8 mouse cellular contexts compared by ENCODE assay signal in genomic region chr1:170845448-170846307, GRCm38 (mm10). TPM values are rescaled to one million over a fixed set of nuclear protein-coding genes. Genes with fewer than 3 reads are reported as not detected.
DNase-seq lines count a peak whose midpoint lies in the region; ATAC-seq and TF ChIP-seq lines count a peak whose summit lies in the region.

No protein-coding gene starts in this region.

- TF ChIP-seq CTCF in stomach, postnatal 0 days (IDR thresholded peaks at IDR 0.05; ENCODE audit: low read depth), result no peak
- no peak for TF ChIP-seq CTCF in small intestine, adult 2 months (IDR thresholded peaks at IDR 0.05; ENCODE audit: extremely low read depth, insufficient read length, insufficient replicate concordance, low read depth, low read length)

- peak overlapping the region; percentile 53; the same call in 1 of the 2 replicates for H3K27ac ChIP-seq in embryonic facial prominence, embryonic 13.5 days
- H3K27ac ChIP-seq in embryonic facial prominence, embryonic 10.5 days (replicated peaks), result no peak overlapping the region
- no peak overlapping the region for H3K27ac ChIP-seq in stomach, embryonic 15.5 days
- H3K27ac ChIP-seq in stomach, postnatal 0 days (replicated peaks), result no peak overlapping the region
- peak overlapping the region; percentile 71 for H3K27ac ChIP-seq in small intestine, adult 2 months (ENCODE audit: insufficient read depth, low read depth, low read length)
- H3K27ac ChIP-seq in midbrain, embryonic 16.5 days (ENCODE audit: low read length), result no peak overlapping the region

- H3K4me2 ChIP-seq in embryonic facial prominence, embryonic 13.5 days, result no peak overlapping the region
- H3K4me2 ChIP-seq in stomach, embryonic 15.5 days, result no peak overlapping the region
- H3K4me2 ChIP-seq in stomach, postnatal 0 days (replicated peaks; ENCODE audit: low read depth), result no peak overlapping the region
- no peak overlapping the region for H3K4me2 ChIP-seq in midbrain, embryonic 16.5 days (ENCODE audit: low read length)

- H3K4me3 ChIP-seq in embryonic facial prominence, embryonic 13.5 days, result no peak overlapping the region
- no peak overlapping the region for H3K4me3 ChIP-seq in embryonic facial prominence, embryonic 10.5 days
- H3K4me3 ChIP-seq in stomach, embryonic 15.5 days (replicated peaks), result no peak overlapping the region
- no peak overlapping the region for H3K4me3 ChIP-seq in stomach, postnatal 0 days (ENCODE audit: low read depth, low read length)
- peak overlapping the region; percentile 28; the same call in 1 of the 2 replicates for H3K4me3 ChIP-seq in small intestine, adult 2 months (ENCODE audit: low read depth, low read length)
- H3K4me3 ChIP-seq in midbrain, embryonic 16.5 days (ENCODE audit: low read depth, low read length), result no peak overlapping the region

- no peaks in the 10 kb centered on the region for H3K27me3 ChIP-seq in embryonic facial prominence, embryonic 13.5 days
- H3K27me3 ChIP-seq in embryonic facial prominence, embryonic 10.5 days (replicated peaks; ENCODE audit: low read depth, poor library complexity, severe bottlenecking), result no peaks in the 10 kb centered on the region
- H3K27me3 ChIP-seq in stomach, embryonic 15.5 days (replicated peaks), result no peaks in the 10 kb centered on the region
- H3K27me3 ChIP-seq in stomach, postnatal 0 days (ENCODE audit: control insufficient read depth, insufficient read depth, low read length), result no peaks in the 10 kb centered on the region
- no peaks in the 10 kb centered on the region for H3K27me3 ChIP-seq in small intestine, adult 2 months (ENCODE audit: control insufficient read depth, insufficient read depth, low read length)
- H3K27me3 ChIP-seq in midbrain, embryonic 16.5 days (ENCODE audit: control insufficient read depth, insufficient read depth, low read depth, low read length), result no peaks in the 10 kb centered on the region

- no peak for TF ChIP-seq POLR2A in small intestine, adult 2 months (IDR thresholded peaks at IDR 0.05; ENCODE audit: low read depth, low read length)

- DNase-seq in embryonic facial prominence, embryonic 10.5 days (ENCODE audit: low spot score), result no peak
- no peak for DNase-seq in stomach, postnatal 0 days (ENCODE audit: low spot score)
- peak; percentile 19 to 32 for DNase-seq in heart, postnatal 14 days
- DNase-seq in layer of hippocampus, adult 9-11 months, result no peak

- H3K36me3 ChIP-seq in embryonic facial prominence, embryonic 13.5 days, result peaks cover 18% of the 10 kb centered on the region
- H3K36me3 ChIP-seq in embryonic facial prominence, embryonic 10.5 days (replicated peaks), result peaks cover 18% of the 10 kb centered on the region
- H3K36me3 ChIP-seq in stomach, embryonic 15.5 days, result 0 out of 2 replicates have a peak, but pooled peaks cover 3% of the 10 kb centered on the region
- peaks cover 4% of the 10 kb centered on the region; the same call in 1 of the 2 replicates for H3K36me3 ChIP-seq in stomach, postnatal 0 days (ENCODE audit: control insufficient read depth, insufficient read depth, low read length)
- peaks cover 43% of the 10 kb centered on the region for H3K36me3 ChIP-seq in small intestine, adult 2 months (ENCODE audit: control insufficient read depth, insufficient read depth, low read length)
- peaks cover 4% of the 10 kb centered on the region for H3K36me3 ChIP-seq in midbrain, embryonic 16.5 days (ENCODE audit: control insufficient read depth, insufficient read depth, low read length)

- no peak for ATAC-seq in embryonic facial prominence, embryonic 13.5 days (ENCODE audit: insufficient number of reproducible peaks, insufficient read depth, low FRiP score, low TSS enrichment, low read depth)
- peak; percentile 47; the same call in 1 of the 2 replicates for ATAC-seq in stomach, embryonic 15.5 days (ENCODE audit: insufficient read depth, low FRiP score, low read depth)
- ATAC-seq in stomach, postnatal 0 days (ENCODE audit: low FRiP score, low TSS enrichment), result no peak
- no peak for ATAC-seq in midbrain, embryonic 16.5 days

- no peak for TF ChIP-seq EP300 in stomach, postnatal 0 days (optimal IDR thresholded peaks at IDR 0.05)

- H3K9ac ChIP-seq in embryonic facial prominence, embryonic 13.5 days, result 0 out of 2 replicates have a peak overlapping the region, but pooled peaks have one; percentile 23
- no peak overlapping the region for H3K9ac ChIP-seq in stomach, embryonic 15.5 days
- no peak overlapping the region for H3K9ac ChIP-seq in stomach, postnatal 0 days (ENCODE audit: low read length)
- H3K9ac ChIP-seq in midbrain, embryonic 16.5 days (ENCODE audit: low read depth, low read length), result no peak overlapping the region

- WGBS in embryonic facial prominence, embryonic 13.5 days, result 32% methylated on average over 10 of the region's 10 CpGs
- WGBS in embryonic facial prominence, embryonic 10.5 days, result 47% methylated on average over 10 of the region's 10 CpGs
- 46% methylated on average over 10 of the region's 10 CpGs for WGBS in stomach, embryonic 15.5 days
- WGBS in stomach, postnatal 0 days, result 49% methylated on average over 10 of the region's 10 CpGs
- 71% methylated on average over 10 of the region's 10 CpGs for WGBS in small intestine, adult 2 months
- 43% methylated on average over 10 of the region's 10 CpGs for WGBS in midbrain, embryonic 16.5 days

- H3K4me1 ChIP-seq in embryonic facial prominence, embryonic 13.5 days, result 0 out of 2 replicates have a peak, but pooled peaks cover 2% of the 10 kb centered on the region
- H3K4me1 ChIP-seq in embryonic facial prominence, embryonic 10.5 days, result peaks cover under 1% of the 10 kb centered on the region; the same call in 1 of the 2 replicates
- H3K4me1 ChIP-seq in stomach, embryonic 15.5 days, result no peaks in the 10 kb centered on the region
- no peaks in the 10 kb centered on the region for H3K4me1 ChIP-seq in stomach, postnatal 0 days (replicated peaks; ENCODE audit: control insufficient read depth, insufficient read depth)
- H3K4me1 ChIP-seq in small intestine, adult 2 months (ENCODE audit: control insufficient read depth, insufficient read depth, insufficient read length, low read length), result no peaks in the 10 kb centered on the region
- no peaks in the 10 kb centered on the region for H3K4me1 ChIP-seq in midbrain, embryonic 16.5 days (ENCODE audit: control insufficient read depth, insufficient read depth, low read length)

- H3K9me3 ChIP-seq in embryonic facial prominence, embryonic 13.5 days, result no peaks in the 10 kb centered on the region
- H3K9me3 ChIP-seq in embryonic facial prominence, embryonic 10.5 days, result no peaks in the 10 kb centered on the region
- H3K9me3 ChIP-seq in stomach, embryonic 15.5 days, result no peaks in the 10 kb centered on the region
- no peaks in the 10 kb centered on the region for H3K9me3 ChIP-seq in stomach, postnatal 0 days (ENCODE audit: control insufficient read depth, low read length)
- H3K9me3 ChIP-seq in midbrain, embryonic 16.5 days (replicated peaks; ENCODE audit: control insufficient read depth, low read length, poor library complexity, severe bottlenecking), result no peaks in the 10 kb centered on the region

- intact Hi-C loops in heart, postnatal 14 days (cut with DNase I), result no loop called here

RNA-seq across cellular contexts. Expression of gene Atf6, which starts 21.9 kb away (rescaled TPM):
- polyA plus RNA-seq in embryonic facial prominence, embryonic 13.5 days (2015; fragmentation: Nextera tagmentation; extraction: Ambion mirVana), result 7.3 and 7.8 TPM in 2 replicates
- 7.0 and 8.0 TPM in 2 replicates for polyA plus RNA-seq in embryonic facial prominence, embryonic 10.5 days (2016; fragmentation: Nextera tagmentation; extraction: Ambion mirVana)
- 8.9 and 9.5 TPM in 2 replicates for polyA plus RNA-seq in stomach, embryonic 15.5 days (2015; fragmentation: Nextera tagmentation; extraction: Ambion mirVana)
- polyA plus RNA-seq in stomach, postnatal 0 days (2015; fragmentation: Nextera tagmentation; extraction: Ambion mirVana), result 5.6 and 6.2 TPM in 2 replicates
- total RNA-seq in heart, postnatal 14 days (2021), result 10 to 100 TPM; 52.5 to 56.3 TPM
- polyA plus RNA-seq in small intestine, adult 2 months (2012; rRNA removed), result 4.4 and 8.4 TPM in 2 replicates
- polyA plus RNA-seq in midbrain, embryonic 16.5 days (2015; fragmentation: Nextera tagmentation; extraction: Ambion mirVana), result 6.9 and 8.1 TPM in 2 replicates

RNA-seq across cellular contexts. Expression of gene Gm26620, which starts 39.2 kb away (rescaled TPM):
- 0.42 and 0.83 TPM in 2 replicates for polyA plus RNA-seq in embryonic facial prominence, embryonic 13.5 days (2015; fragmentation: Nextera tagmentation; extraction: Ambion mirVana)
- 0.19 TPM in 1 of 2 replicates, not detected in the other for polyA plus RNA-seq in embryonic facial prominence, embryonic 10.5 days (2016; fragmentation: Nextera tagmentation; extraction: Ambion mirVana)
- 1.1 TPM in 2 replicates for polyA plus RNA-seq in stomach, embryonic 15.5 days (2015; fragmentation: Nextera tagmentation; extraction: Ambion mirVana)
- 0.67 and 1.4 TPM in 2 replicates for polyA plus RNA-seq in stomach, postnatal 0 days (2015; fragmentation: Nextera tagmentation; extraction: Ambion mirVana)
- under 1 TPM; 0.48 to 0.56 TPM for total RNA-seq in heart, postnatal 14 days (2021)
- 1.1 and 1.5 TPM in 2 replicates for polyA plus RNA-seq in small intestine, adult 2 months (2012; rRNA removed)
- polyA plus RNA-seq in midbrain, embryonic 16.5 days (2015; fragmentation: Nextera tagmentation; extraction: Ambion mirVana), result 0.83 and 1.3 TPM in 2 replicates

RNA-seq across cellular contexts. Expression of gene Dusp12, which starts 39.7 kb away (rescaled TPM):
- 52.3 and 54.4 TPM in 2 replicates for polyA plus RNA-seq in embryonic facial prominence, embryonic 13.5 days (2015; fragmentation: Nextera tagmentation; extraction: Ambion mirVana)
- polyA plus RNA-seq in embryonic facial prominence, embryonic 10.5 days (2016; fragmentation: Nextera tagmentation; extraction: Ambion mirVana), result 35.5 and 38.2 TPM in 2 replicates
- 47.1 and 47.3 TPM in 2 replicates for polyA plus RNA-seq in stomach, embryonic 15.5 days (2015; fragmentation: Nextera tagmentation; extraction: Ambion mirVana)
- 23.8 and 23.9 TPM in 2 replicates for polyA plus RNA-seq in stomach, postnatal 0 days (2015; fragmentation: Nextera tagmentation; extraction: Ambion mirVana)
- 1 to 10 TPM; 7.4 TPM for total RNA-seq in heart, postnatal 14 days (2021)
- polyA plus RNA-seq in small intestine, adult 2 months (2012; rRNA removed), result 5.5 and 8.0 TPM in 2 replicates
- 49.9 and 52.3 TPM in 2 replicates for polyA plus RNA-seq in midbrain, embryonic 16.5 days (2015; fragmentation: Nextera tagmentation; extraction: Ambion mirVana)

Comparison
In these comparisons a context has a peak if more than half of its experiments do, and no peak if none do; other contexts are left out.
1. H3K27ac ChIP-seq: peak in embryonic facial prominence, embryonic 13.5 days (single experiment) and small intestine, adult 2 months (single experiment); none in embryonic facial prominence, embryonic 10.5 days (single experiment), stomach, embryonic 15.5 days (single experiment), stomach, postnatal 0 days (single experiment) and midbrain, embryonic 16.5 days (single experiment).
2. DNase-seq: peak in heart, postnatal 14 days (2 of 2); none in embryonic facial prominence, embryonic 10.5 days (single experiment), stomach, postnatal 0 days (single experiment) and layer of hippocampus, adult 9-11 months (single experiment).